Mouse (Mus musculus) forebrain, embryonic 12.5 days (tissue): ENCODE data around the gene Eif3c. TPM values are rescaled to one million over a fixed set of nuclear protein-coding genes. Genes with fewer than 3 reads are reported as not detected.

Experiments used
- ATAC-seq: fragments of 200-750 bp; cut with Nextera tagmentation; 2 replicates; pipeline ENCODE4 v1.8.0; 2017; ENCODE audit warnings: moderate TSS enrichment; ENCODE audit not compliant: low FRiP score
- H3K27ac ChIP-seq: fragments of 300-500 bp; sonication (generic); 2 replicates; pipeline ENCODE4 v1.5.1; 2016; ENCODE audit warnings: mild to moderate bottlenecking
- H3K27me3 ChIP-seq: fragments of 300-500 bp; sonication (generic); 2 replicates; pipeline ENCODE4 v1.6.1; 2016; ENCODE audit warnings: mild to moderate bottlenecking
- H3K36me3 ChIP-seq: fragments of 300-500 bp; sonication (generic); replicated peaks from 2 replicates; pipeline ENCODE4 v1.6.1; 2016; ENCODE audit warnings: mild to moderate bottlenecking
- H3K4me1 ChIP-seq: fragments of 300-500 bp; sonication (generic); 2 replicates; pipeline ENCODE4 v1.6.1; 2016
- H3K4me2 ChIP-seq: fragments of 300-500 bp; sonication (generic); 2 replicates; pipeline ENCODE4 v1.6.1; 2016; ENCODE audit warnings: mild to moderate bottlenecking, moderate library complexity
- H3K4me3 ChIP-seq: fragments of 300-500 bp; sonication (generic); replicated peaks from 2 replicates; pipeline ENCODE4 v1.5.1; 2016; ENCODE audit warnings: mild to moderate bottlenecking
- H3K9ac ChIP-seq: fragments of 300-500 bp; sonication (generic); 2 replicates; pipeline ENCODE4 v1.6.1; 2016; ENCODE audit warnings: mild to moderate bottlenecking
- H3K9me3 ChIP-seq: fragments of 300-500 bp; sonication (generic); 2 replicates; pipeline ENCODE4 v1.6.1; 2016
- WGBS: fragments of 180-500 bp; shearing (Covaris S2); methylation state at CpG from one replicate; pipeline ENCODE4 v1.1.7; 2016; 5-methylcytosine and 5-hydroxymethylcytosine counted together
- microRNA-seq: library from miRNA; unstranded; fragments of <30 nt; microRNA quantifications from one replicate; pipeline ENCODE4, GENCODE M21; 2017
- polyA plus RNA-seq: library from polyadenylated mRNA; unstranded; fragments of >200 nt; fragmentation: Nextera tagmentation; extraction: Ambion mirVana; gene quantifications from 2 replicates; pipeline ENCODE4 v1.2.1, GENCODE M21; 2016

Eif3c gene
- polyA plus RNA-seq, 1 experiment from 2014 or later, result 213 TPM

- no peaks in the 10 kb centered on the region for H3K9me3 ChIP-seq
- peaks cover 18% of the 10 kb centered on the region for H3K4me1 ChIP-seq
- H3K36me3 ChIP-seq, result peaks cover 14% of the 10 kb centered on the region
- no peaks in the 10 kb centered on the region for H3K27me3 ChIP-seq
- no peak overlapping the region for H3K4me2 ChIP-seq
- ATAC-seq, result no peak
- WGBS, result 82% methylated on average over 2 of the region's 2 CpGs
- no peak overlapping the region for H3K27ac ChIP-seq
- H3K4me3 ChIP-seq, result no peak overlapping the region
- no peak overlapping the region for H3K9ac ChIP-seq
Measured at GRCm38 (mm10) chr7:126504913-126505312, 61.3 kb downstream of the Eif3c start.

GRCm38 (mm10) chr7:126503273-126503878, 62.8 kb downstream of the Eif3c start, which contains the start of gene Atxn2l:
Gene Atxn2l (minus strand): TSS chr7:126503437.
- H3K9ac ChIP-seq, result peak within 1 kb of the TSS; percentile 100
- no peaks in the 10 kb centered on the region for H3K27me3 ChIP-seq
- peak within 1 kb of the TSS; percentile 99 for H3K27ac ChIP-seq
- H3K4me1 ChIP-seq, result peaks cover 18% of the 10 kb centered on the region
- WGBS, result under 1% methylated on average over 59 of the region's 72 CpGs
- H3K36me3 ChIP-seq, result peaks cover 29% of the 10 kb centered on the region
- peak; percentile 90 for ATAC-seq
- H3K4me2 ChIP-seq, result peak within 1 kb of the TSS; percentile 78
- H3K9me3 ChIP-seq, result no peaks in the 10 kb centered on the region
- H3K4me3 ChIP-seq, result peak within 1 kb of the TSS; percentile 93

GRCm38 (mm10) chr7:126502751-126503150, 63.5 kb downstream of the Eif3c start:
- Histone ChIP-seq H3K9me3 (no peaks in the 10 kb centered on the region), H3K9ac (peak overlapping the region; percentile 100), H3K27ac (peak overlapping the region; percentile 99), H3K27me3 (no peaks in the 10 kb centered on the region), H3K4me2 (peak overlapping the region; percentile 78), H3K4me1 (peaks cover 18% of the 10 kb centered on the region), H3K36me3 (peaks cover 35% of the 10 kb centered on the region), H3K4me3 (peak overlapping the region; percentile 93)
- ATAC-seq, result no peak; the same call in 1 of the 2 replicates
- WGBS, result under 1% methylated on average over 40 of the region's 40 CpGs

- H3K4me1 ChIP-seq, result peaks cover 18% of the 10 kb centered on the region
- WGBS, result under 1% methylated on average over 52 of the region's 57 CpGs
Measured at GRCm38 (mm10) chr7:126502023-126502741, 64.0 kb downstream of the Eif3c start.

GRCm38 (mm10) chr7:126501684-126502022, 64.6 kb downstream of the Eif3c start:
- 4% methylated on average over 9 of the region's 9 CpGs for WGBS
- Histone ChIP-seq H3K9me3 (no peaks in the 10 kb centered on the region), H3K9ac (peak overlapping the region; percentile 68), H3K4me1 (peaks cover 18% of the 10 kb centered on the region), H3K4me2 (peak overlapping the region; percentile 78), H3K27ac (peak overlapping the region; percentile 99), H3K4me3 (peak overlapping the region; percentile 93), H3K36me3 (peaks cover 46% of the 10 kb centered on the region), H3K27me3 (no peaks in the 10 kb centered on the region)
- ATAC-seq, result no peak

More at GRCm38 (mm10) chr7:126502023-126502741, 64.0 kb downstream of the Eif3c start:
- H3K4me3 ChIP-seq, result peak overlapping the region; percentile 93
- no peaks in the 10 kb centered on the region for H3K27me3 ChIP-seq
- peak overlapping the region; percentile 78 for H3K4me2 ChIP-seq
- H3K27ac ChIP-seq, result peak overlapping the region; percentile 99
- H3K9me3 ChIP-seq, result no peaks in the 10 kb centered on the region
- H3K36me3 ChIP-seq, result peaks cover 41% of the 10 kb centered on the region
- ATAC-seq, result peak; percentile 90
- peak overlapping the region; percentile 100 for H3K9ac ChIP-seq

GRCm38 (mm10) chr7:126499416-126499815, 66.8 kb downstream of the Eif3c start:
- no peaks in the 10 kb centered on the region for H3K27me3 ChIP-seq

GRCm38 (mm10) chr7:126497966-126498365, 68.2 kb downstream of the Eif3c start:
- ATAC-seq, result no peak
- 88% methylated on average over 12 of the region's 12 CpGs for WGBS
- Histone ChIP-seq H3K27ac (no peak overlapping the region), H3K9ac (no peak overlapping the region), H3K4me2 (no peak overlapping the region), H3K4me1 (peaks cover 13% of the 10 kb centered on the region), H3K36me3 (peaks cover 83% of the 10 kb centered on the region), H3K4me3 (no peak overlapping the region), H3K9me3 (no peaks in the 10 kb centered on the region), H3K27me3 (no peaks in the 10 kb centered on the region)

More at GRCm38 (mm10) chr7:126499416-126499815, 66.8 kb downstream of the Eif3c start:
- WGBS, result 93% methylated on average over 7 of the region's 7 CpGs
- no peak overlapping the region for H3K27ac ChIP-seq
- H3K36me3 ChIP-seq, result peaks cover 69% of the 10 kb centered on the region
- no peak overlapping the region for H3K4me2 ChIP-seq
- no peak for ATAC-seq
- peaks cover 18% of the 10 kb centered on the region for H3K4me1 ChIP-seq
- H3K4me3 ChIP-seq, result no peak overlapping the region
- H3K9me3 ChIP-seq, result no peaks in the 10 kb centered on the region
- no peak overlapping the region for H3K9ac ChIP-seq

GRCm38 (mm10) chr7:126496475-126496874, 69.7 kb downstream of the Eif3c start:
- no peak for ATAC-seq
- H3K4me1 ChIP-seq, result peaks cover 11% of the 10 kb centered on the region
- H3K36me3 ChIP-seq, result peaks cover 98% of the 10 kb centered on the region
- H3K27ac ChIP-seq, result no peak overlapping the region
- H3K9me3 ChIP-seq, result no peaks in the 10 kb centered on the region
- H3K4me3 ChIP-seq, result no peak overlapping the region
- H3K4me2 ChIP-seq, result no peak overlapping the region
- H3K27me3 ChIP-seq, result no peaks in the 10 kb centered on the region
- WGBS, result 92% methylated on average over 5 of the region's 5 CpGs
- H3K9ac ChIP-seq, result no peak overlapping the region

Small RNA genes within 50 kb of the gene (microRNA-seq; reads per million reads assigned to microRNA genes)
- 1.2 reads per million for gene Mir7059

Other genes starting within 250 kb of the Eif3c start
- 1.7 and 1.9 TPM in 2 replicates for gene Lat, start 196.8 kb downstream of the Eif3c start, polyA plus RNA-seq
- 55.8 and 64.9 TPM in 2 replicates for gene Spns1, start 189.0 kb downstream of the Eif3c start, polyA plus RNA-seq
- gene Nfatc2ip, start 169.7 kb downstream of the Eif3c start, polyA plus RNA-seq, result 3.9 and 4.6 TPM in 2 replicates
- 0.40 TPM in 1 of 2 replicates, not detected in the other for gene Cd19, start 151.5 kb downstream of the Eif3c start, polyA plus RNA-seq
- gene Rabep2, start 137.7 kb downstream of the Eif3c start, polyA plus RNA-seq, result 20.2 and 20.6 TPM in 2 replicates
- 0.23 and 0.43 TPM in 2 replicates for gene Atp2a1, start 103.3 kb downstream of the Eif3c start, polyA plus RNA-seq
- 57.7 and 60.2 TPM in 2 replicates for gene Sh2b1, start 91.0 kb downstream of the Eif3c start, polyA plus RNA-seq
- 113 and 119 TPM in 2 replicates for gene Tufm, start 79.0 kb downstream of the Eif3c start, polyA plus RNA-seq
- gene Atxn2l, start 63.0 kb downstream of the Eif3c start, polyA plus RNA-seq, result 76.6 and 92.6 TPM in 2 replicates
- 0.31 and 0.52 TPM in 2 replicates for gene Apobr, start 18.5 kb upstream of the Eif3c start, polyA plus RNA-seq
- 27.5 and 32.7 TPM in 2 replicates for gene Cln3, start 19.4 kb upstream of the Eif3c start, polyA plus RNA-seq
- gene Il27, start 28.5 kb upstream of the Eif3c start, polyA plus RNA-seq, result not detected in 2 replicates
- gene Nupr1, start 64.5 kb upstream of the Eif3c start, polyA plus RNA-seq, result 3.1 and 3.8 TPM in 2 replicates
- gene Sgf29, start 82.9 kb upstream of the Eif3c start, polyA plus RNA-seq, result 39.4 and 51.2 TPM in 2 replicates
- gene Sult1a1, start 110.0 kb upstream of the Eif3c start, polyA plus RNA-seq, result 0.42 and 0.54 TPM in 2 replicates
- gene Bola2, start 129.0 kb upstream of the Eif3c start, polyA plus RNA-seq, result 146 and 157 TPM in 2 replicates
- gene Slx1b, start 129.4 kb upstream of the Eif3c start, polyA plus RNA-seq, result 14.7 and 14.9 TPM in 2 replicates
- gene Coro1a, start 141.4 kb upstream of the Eif3c start, polyA plus RNA-seq, result 49.1 and 51.0 TPM in 2 replicates
- 51.5 and 56.8 TPM in 2 replicates for gene Mapk3, start 193.2 kb upstream of the Eif3c start, polyA plus RNA-seq
- 1.4 and 1.5 TPM in 2 replicates for gene Gdpd3, start 199.9 kb upstream of the Eif3c start, polyA plus RNA-seq
- gene Ypel3, start 210.5 kb upstream of the Eif3c start, polyA plus RNA-seq, result 91.8 and 92.7 TPM in 2 replicates
- gene Tbx6, start 215.1 kb upstream of the Eif3c start, polyA plus RNA-seq, result 0.33 and 0.56 TPM in 2 replicates
- gene Ppp4c, start 226.1 kb upstream of the Eif3c start, polyA plus RNA-seq, result 310 and 320 TPM in 2 replicates
- 16.2 and 17.6 TPM in 2 replicates for gene Fam57b, start 231.3 kb upstream of the Eif3c start, polyA plus RNA-seq